Mouse (Mus musculus) 3T3-L1 (cell line): ENCODE results near the gene Adamts4.

Experiments
- DNase-seq: peaks from one replicate; pipeline ENCODE4 v3.0.0-alpha.2; 2015; ENCODE audit warnings: low read depth, low spot score

Gene Adamts4

GRCm38 (mm10) chr1:171249913-171250600 is at the start of gene Adamts4:
Gene Adamts4 (plus strand): TSS chr1:171250421.
- peak; percentile 94 for DNase-seq

GRCm38 (mm10) chr1:171200769-171201168 is 49.5 kb upstream of the Adamts4 start:
- DNase-seq = no peak

GRCm38 (mm10) chr1:171203471-171204248 is 46.6 kb upstream of the Adamts4 start:
- DNase-seq = no peak

- DNase-seq = no peak
These were observed 46.0 kb upstream of the Adamts4 start for GRCm38 (mm10) chr1:171204249-171204644.

GRCm38 (mm10) chr1:171205704-171206493 is 44.3 kb upstream of the Adamts4 start:
- no peak for DNase-seq

DNA sequence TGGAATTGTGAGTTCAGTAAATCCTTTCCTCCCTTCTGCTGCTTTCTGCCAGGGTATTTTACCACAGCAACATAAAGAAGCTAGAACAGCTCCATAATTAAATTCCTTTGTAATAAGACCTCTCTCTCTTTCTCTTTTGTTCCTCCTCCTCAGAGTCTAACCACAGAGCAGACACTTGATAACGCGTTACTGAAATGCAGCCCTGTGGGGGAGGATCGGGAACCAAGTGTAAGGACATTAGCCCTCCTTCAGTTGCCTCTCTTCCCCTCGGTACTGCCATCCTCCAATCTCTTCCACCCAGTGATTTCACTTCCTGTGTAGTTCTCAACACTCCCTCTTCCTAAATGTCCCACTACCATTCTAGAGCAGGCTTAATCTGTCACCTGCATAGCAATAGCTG is 40.8 kb upstream of the Adamts4 start:
- no peak for DNase-seq

GRCm38 (mm10) chr1:171212854-171213253 is 37.4 kb upstream of the Adamts4 start:
- no peak for DNase-seq

DNA sequence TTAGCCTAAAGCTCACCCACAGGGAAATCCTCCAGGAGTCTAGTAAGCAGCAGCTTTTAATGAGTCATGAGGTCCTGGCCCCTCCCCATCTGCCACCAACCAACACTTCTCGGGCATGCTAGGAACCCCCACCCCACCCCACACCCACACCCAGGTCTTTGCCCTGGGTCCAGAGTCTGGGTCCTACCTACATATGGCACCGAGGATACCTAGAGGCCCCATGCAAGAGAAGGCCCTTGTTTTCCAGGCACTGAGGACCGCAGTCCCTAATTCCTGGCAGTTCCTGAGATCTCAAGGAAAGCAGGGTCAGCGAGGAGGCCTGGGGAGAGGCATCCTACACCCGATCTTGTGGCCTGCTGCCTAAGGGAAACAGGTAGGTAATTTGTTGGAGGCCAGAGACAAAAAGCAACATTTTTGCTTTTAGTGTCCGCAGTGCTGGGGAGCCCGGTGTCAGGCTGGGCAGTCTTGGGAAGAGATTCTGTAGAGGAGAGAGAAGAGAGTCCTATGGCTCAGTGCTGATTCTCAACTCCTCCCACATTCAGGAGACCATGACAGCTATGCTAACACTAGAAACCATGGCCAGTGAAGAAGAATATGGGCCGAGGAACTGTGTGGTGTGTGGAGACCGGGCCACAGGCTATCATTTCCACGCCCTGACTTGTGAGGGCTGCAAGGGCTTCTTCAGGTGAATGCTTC is 36.3 kb upstream of the Adamts4 start, which contains the start of gene Nr1i3:
Gene Nr1i3, plus strand, starts transcription at position 170 of the 696 bp plus-strand sequence.
- DNase-seq = no peak

- DNase-seq = no peak
These were observed 33.8 kb upstream of the Adamts4 start for GRCm38 (mm10) chr1:171216241-171216955.

DNA sequence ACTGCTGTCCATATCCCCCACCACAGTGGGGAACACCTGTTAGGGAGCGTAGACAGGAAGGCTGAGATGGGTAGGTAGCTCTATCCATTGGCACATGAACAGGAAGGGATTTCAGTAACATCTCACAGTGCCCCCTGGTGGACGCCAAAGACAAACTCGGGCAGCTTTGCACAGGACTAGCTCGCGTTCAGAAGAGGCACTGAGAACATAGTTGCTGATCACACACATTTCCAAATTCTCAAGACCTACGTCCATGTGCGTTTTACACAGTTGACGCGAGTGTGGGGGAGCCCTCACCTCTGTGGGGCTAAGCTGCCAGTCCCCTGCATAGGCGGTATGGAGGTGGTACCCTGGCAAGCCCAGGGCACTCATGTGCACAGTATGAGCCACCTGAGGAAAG is 29.4 kb upstream of the Adamts4 start:
- peak; percentile 94 for DNase-seq

DNA sequence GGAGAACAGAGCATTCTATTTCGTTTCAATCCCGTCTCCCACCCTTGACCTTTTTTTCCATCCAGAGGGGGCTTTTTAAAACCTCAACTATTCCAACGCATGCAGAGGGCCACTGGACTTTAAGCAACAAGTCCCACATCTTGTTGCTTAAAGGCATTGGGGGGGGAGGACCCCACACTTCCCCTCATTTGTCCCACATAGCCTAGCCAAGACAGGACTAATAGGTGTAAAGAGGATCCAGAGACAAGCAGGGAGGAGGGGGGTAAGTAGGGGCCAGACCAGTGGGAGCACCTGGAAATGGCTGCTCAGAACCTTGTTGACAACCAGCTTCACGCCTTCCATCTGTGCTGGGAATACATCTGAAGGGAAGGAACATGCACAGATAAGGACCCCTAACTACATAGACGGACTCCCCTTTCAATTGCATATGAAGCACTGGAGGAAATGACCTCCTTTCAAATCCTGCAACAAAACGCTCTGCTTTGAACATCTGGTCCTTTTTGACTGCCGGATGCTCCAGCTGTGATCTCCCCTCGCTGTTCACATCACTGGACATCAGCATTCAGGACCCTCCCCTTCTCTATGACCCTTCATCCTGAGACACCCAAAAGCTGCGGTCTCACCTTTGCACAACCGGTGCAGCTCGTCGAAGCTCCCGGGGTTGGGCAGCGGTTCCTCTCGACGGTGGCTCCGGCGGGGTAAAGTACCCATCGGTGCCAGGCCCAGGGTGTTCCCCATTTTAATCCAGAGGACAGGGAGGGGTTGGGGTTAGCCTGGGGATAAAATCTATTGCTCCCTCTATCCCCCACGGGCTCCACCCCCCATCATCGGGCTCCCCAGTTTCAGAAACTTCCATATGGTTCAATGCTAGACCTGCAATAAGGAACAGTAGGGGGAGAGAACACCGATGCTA is 28.7 kb upstream of the Adamts4 start:
- DNase-seq = peak; percentile 19

DNA sequence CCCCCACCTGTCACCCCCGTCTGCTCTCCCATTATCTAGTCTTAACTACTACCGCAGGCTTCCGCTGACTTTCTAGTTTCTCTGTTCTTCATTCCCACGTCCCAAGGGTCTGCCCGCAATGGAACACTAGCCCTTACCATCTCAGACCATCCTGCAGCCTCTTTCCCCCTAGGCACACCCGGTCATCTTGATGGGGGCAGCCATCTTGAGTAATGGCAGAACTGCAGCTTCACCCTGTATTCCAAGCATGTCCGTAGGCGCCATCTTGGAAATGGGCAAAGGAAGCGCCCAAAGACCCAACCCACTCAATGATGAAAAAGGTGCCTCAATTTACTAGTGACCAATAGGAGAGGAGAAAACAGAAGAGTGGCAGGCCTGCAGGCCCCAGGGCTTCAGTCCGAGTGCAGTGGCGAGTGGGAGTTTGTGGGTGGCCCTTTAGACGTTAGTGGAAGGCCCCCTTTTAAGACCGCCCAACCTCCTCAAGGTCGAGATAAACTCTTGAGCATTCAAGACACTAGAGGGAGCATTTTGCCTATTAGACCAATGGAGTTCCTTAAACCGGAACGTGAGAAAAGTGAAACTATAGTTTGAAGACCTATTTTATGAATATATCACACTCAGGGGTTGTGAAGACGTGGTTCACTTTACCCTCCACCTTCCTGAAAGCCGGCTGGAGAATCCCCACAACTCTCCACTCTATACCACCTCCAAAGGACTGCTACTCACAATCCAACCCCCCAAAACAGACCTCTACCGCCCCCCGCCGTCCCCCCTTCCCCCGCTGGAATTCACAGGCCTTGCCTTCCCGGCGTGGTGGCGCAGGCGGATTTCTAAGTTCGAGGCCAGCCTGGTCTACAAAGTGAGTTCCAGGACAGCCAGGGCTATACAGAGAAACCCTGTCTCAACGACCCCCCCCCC is 27.7 kb upstream of the Adamts4 start, which contains the start of gene Tomm40l:
Gene Tomm40l, minus strand, starts transcription at position 277 of the 918 bp plus-strand sequence.
- peak; percentile 100 for DNase-seq

- DNase-seq = peak; percentile 18
These were observed 27.1 kb upstream of the Adamts4 start for GRCm38 (mm10) chr1:171223168-171223567.

- DNase-seq = no peak
These were observed 26.4 kb upstream of the Adamts4 start for GRCm38 (mm10) chr1:171223796-171224195.

DNA sequence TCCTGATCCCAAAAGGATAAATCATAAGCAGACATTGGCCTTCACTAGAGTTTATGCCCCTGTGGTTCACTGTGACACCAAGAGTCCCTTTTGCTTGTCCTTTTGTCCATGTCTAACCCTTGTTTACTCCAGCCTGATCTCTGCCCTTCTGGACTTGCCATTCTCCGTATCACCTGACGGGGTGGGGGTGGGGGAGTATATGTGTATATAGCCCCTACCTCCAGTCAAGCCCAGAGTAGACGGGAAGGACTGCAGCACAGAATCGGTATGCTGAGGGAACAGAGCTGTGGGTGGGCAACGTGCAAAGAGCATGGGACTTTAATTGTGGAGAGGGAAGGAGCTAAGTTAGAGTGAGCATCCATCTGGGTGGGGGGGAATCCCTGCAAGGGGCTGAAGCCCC is 25.4 kb upstream of the Adamts4 start, which contains the start of gene Apoa2:
Gene Apoa2, plus strand, starts transcription at position 198 of the 400 bp plus-strand sequence.
- no peak for DNase-seq

- no peak for DNase-seq
These were observed 23.4 kb upstream of the Adamts4 start for GRCm38 (mm10) chr1:171226780-171227179.

DNA sequence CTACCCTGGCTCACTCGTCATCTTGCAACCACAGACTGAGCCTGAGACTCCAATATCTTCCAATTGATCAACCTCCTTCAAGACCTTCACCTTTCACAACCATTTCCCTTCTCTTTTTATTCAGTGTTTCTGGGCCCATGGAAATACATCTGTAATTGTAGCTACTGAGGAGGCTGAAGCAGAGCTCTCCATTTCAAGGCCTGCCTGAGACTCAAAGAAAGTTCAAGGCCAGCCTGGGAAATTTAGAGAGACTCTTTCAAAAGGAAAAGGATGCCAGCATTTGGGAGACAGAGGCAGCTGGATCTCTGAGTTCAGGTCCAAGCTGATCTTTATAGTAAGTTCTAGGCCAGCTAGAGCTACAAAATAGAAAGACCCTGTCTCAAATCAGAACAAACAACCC is 22.3 kb upstream of the Adamts4 start:
- no peak for DNase-seq

DNA sequence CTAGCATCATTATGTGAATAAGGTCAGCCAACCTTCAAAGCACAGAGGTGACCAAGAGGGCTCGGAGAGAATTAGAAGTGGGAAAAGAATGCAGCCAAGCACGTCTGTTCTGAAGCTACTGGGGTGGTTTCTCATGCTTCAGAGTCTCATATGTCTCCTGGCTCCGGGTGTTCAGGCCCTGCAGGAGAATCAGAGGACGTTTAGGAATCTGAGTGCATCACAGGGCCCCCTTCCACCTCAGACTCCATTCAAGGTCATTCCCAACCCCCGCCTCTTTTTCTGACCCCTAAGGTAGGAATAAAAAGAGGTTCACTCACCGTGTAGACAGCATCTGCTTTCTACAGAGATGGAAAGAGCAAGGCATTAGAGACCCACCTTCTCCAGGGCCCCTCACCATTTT is 20.5 kb upstream of the Adamts4 start:
- no peak for DNase-seq

- no peak for DNase-seq
These were observed 20.0 kb upstream of the Adamts4 start for GRCm38 (mm10) chr1:171230215-171230614.
